Mouse (Mus musculus): Measurements from ENCODE around the gene Trim28. TPM values are rescaled to one million over a fixed set of nuclear protein-coding genes. Genes with fewer than 3 reads are reported as not detected.
A peak's percentile ranks its signal among the peaks of the same experiment; 100 is the strongest.

Trim28 gene
- 100 to 1,000 TPM; 223 to 300 (median 260) TPM for total RNA-seq (2022)

GRCm38 (mm10) chr7:12998851-12999250, at the start of gene Trim28:
Gene Trim28 (plus strand): TSS chr7:12999114.
- no peak for DNase-seq

- DNase-seq = no peak
These were observed 49.1 kb upstream of the Trim28 start for GRCm38 (mm10) chr7:12949872-12950229.

GRCm38 (mm10) chr7:12954896-12955295, 44.0 kb upstream of the Trim28 start:
- no peak for DNase-seq

- no peak for DNase-seq
These were observed 41.4 kb upstream of the Trim28 start for GRCm38 (mm10) chr7:12957511-12957910.

- DNase-seq = no peak
These were observed 40.0 kb upstream of the Trim28 start for GRCm38 (mm10) chr7:12958948-12959347.

GRCm38 (mm10) chr7:12959718-12960117, 39.2 kb upstream of the Trim28 start:
- no peak for DNase-seq

- peak; percentile 33 for DNase-seq
These were observed 37.3 kb upstream of the Trim28 start for GRCm38 (mm10) chr7:12961511-12962141.

- peak; percentile 93 for DNase-seq
These were observed 33.2 kb upstream of the Trim28 start, which contains the start of gene Zfp324 for GRCm38 (mm10) chr7:12965678-12966091. Gene Zfp324 (plus strand): TSS chr7:12965838.

GRCm38 (mm10) chr7:12966104-12966845, 32.6 kb upstream of the Trim28 start:
- DNase-seq = peak; percentile 42

- no peak for DNase-seq
These were observed 28.0 kb upstream of the Trim28 start for GRCm38 (mm10) chr7:12970906-12971305.

- DNase-seq = peak; percentile 99
These were observed 21.1 kb upstream of the Trim28 start, which contains the start of gene Zfp446 for GRCm38 (mm10) chr7:12977682-12978389. Gene Zfp446 (plus strand): TSS chr7:12977848.

- DNase-seq = no peak
These were observed 19.8 kb upstream of the Trim28 start for GRCm38 (mm10) chr7:12978931-12979722.

GRCm38 (mm10) chr7:12979776-12980175, 19.1 kb upstream of the Trim28 start:
- DNase-seq = no peak

GRCm38 (mm10) chr7:12980291-12980690, 18.6 kb upstream of the Trim28 start:
- no peak for DNase-seq

GRCm38 (mm10) chr7:12985724-12986123, 13.2 kb upstream of the Trim28 start:
- no peak for DNase-seq

GRCm38 (mm10) chr7:12986906-12987305, 12.0 kb upstream of the Trim28 start:
- DNase-seq = no peak

GRCm38 (mm10) chr7:12987409-12988189, 11.3 kb upstream of the Trim28 start:
- no peak for DNase-seq

GRCm38 (mm10) chr7:12992222-12992621, 6.7 kb upstream of the Trim28 start:
- no peak for DNase-seq

- no peak for DNase-seq
These were observed 5.8 kb upstream of the Trim28 start for GRCm38 (mm10) chr7:12993148-12993547.

GRCm38 (mm10) chr7:12995862-12996261, 3.1 kb upstream of the Trim28 start:
- DNase-seq = no peak

- DNase-seq = no peak
These were observed 1.7 kb upstream of the Trim28 start for GRCm38 (mm10) chr7:12997230-12997629.

- no peak for DNase-seq
These were observed 861 bp upstream of the Trim28 start, which contains the start of gene Slc27a5 for GRCm38 (mm10) chr7:12998053-12998452. Gene Slc27a5 (minus strand): TSS chr7:12998192.

Data from adrenal gland, adult 8-10 months (tissue).